Mouse (Mus musculus): ENCODE data around the gene Ythdc1. TPM values are rescaled to one million over a fixed set of nuclear protein-coding genes. Genes with fewer than 3 reads are reported as not detected.
"Not testable (repeated sequence)": the region's sequence is repeated elsewhere in the genome, so short reads cannot be mapped to it uniquely, and the experiment has no call there.

Ythdc1 gene
- polyA plus RNA-seq, 1 experiment from 2014 or later: 47.0 TPM

- not testable (repeated sequence) for H3K4me3 ChIP-seq; H3K4me2 ChIP-seq; H3K9ac ChIP-seq; H3K4me1 ChIP-seq; H3K27me3 ChIP-seq; H3K27ac ChIP-seq; H3K9me3 ChIP-seq (replicated peaks); ATAC-seq
- WGBS: 95% methylated on average over 4 of the region's 4 CpGs
- peaks cover 29% of the 10 kb centered on the region for H3K36me3 ChIP-seq (ENCODE audit: poor library complexity, severe bottlenecking)
These were observed 32.4 kb downstream of the Ythdc1 start for GRCm38 (mm10) chr5:86836378-86836777.

GRCm38 (mm10) chr5:86838110-86838509, 34.1 kb downstream of the Ythdc1 start:
- Histone ChIP-seq H3K27me3 (no peaks in the 10 kb centered on the region), H3K36me3 (ENCODE audit: poor library complexity, severe bottlenecking) (peaks cover 24% of the 10 kb centered on the region), H3K4me1 (no peaks in the 10 kb centered on the region), H3K27ac (no peak overlapping the region), H3K4me2 (no peak overlapping the region), H3K4me3 (no peak overlapping the region), H3K9ac (no peak overlapping the region), H3K9me3 (replicated peaks) (no peaks in the 10 kb centered on the region; the same call in 1 of the 2 replicates)
- no peak for ATAC-seq
- WGBS: 88% methylated on average over 1 of the region's 1 CpGs

GRCm38 (mm10) chr5:86839472-86839871, 35.5 kb downstream of the Ythdc1 start:
- H3K4me1 ChIP-seq: no peaks in the 10 kb centered on the region
- no peak overlapping the region for H3K4me3 ChIP-seq
- H3K27me3 ChIP-seq: no peaks in the 10 kb centered on the region
- H3K36me3 ChIP-seq (ENCODE audit: poor library complexity, severe bottlenecking): peaks cover 21% of the 10 kb centered on the region
- H3K27ac ChIP-seq: no peak overlapping the region
- no peak overlapping the region for H3K9ac ChIP-seq
- ATAC-seq: 0 out of 2 replicates have a peak, but pooled peaks have one; percentile 30
- H3K9me3 ChIP-seq (replicated peaks): no peaks in the 10 kb centered on the region; the same call in 1 of the 2 replicates
- 85% methylated on average over 1 of the region's 1 CpGs for WGBS
- no peak overlapping the region for H3K4me2 ChIP-seq

- Histone ChIP-seq H3K27me3 (no peaks in the 10 kb centered on the region), H3K36me3 (ENCODE audit: poor library complexity, severe bottlenecking) (peaks cover 18% of the 10 kb centered on the region), H3K9ac (no peak overlapping the region), H3K4me3 (no peak overlapping the region), H3K9me3 (replicated peaks) (no peaks in the 10 kb centered on the region; the same call in 1 of the 2 replicates), H3K27ac (no peak overlapping the region), H3K4me1 (no peaks in the 10 kb centered on the region), H3K4me2 (no peak overlapping the region)
- ATAC-seq: no peak
- 98% methylated on average over 2 of the region's 2 CpGs for WGBS
These were observed 36.2 kb downstream of the Ythdc1 start for GRCm38 (mm10) chr5:86840207-86840606.

GRCm38 (mm10) chr5:86841261-86841660, 37.2 kb downstream of the Ythdc1 start:
- not testable (repeated sequence) for H3K4me1 ChIP-seq; H3K27me3 ChIP-seq; H3K9me3 ChIP-seq (replicated peaks); H3K4me2 ChIP-seq; ATAC-seq; H3K27ac ChIP-seq; H3K9ac ChIP-seq; H3K36me3 ChIP-seq (ENCODE audit: poor library complexity, severe bottlenecking); H3K4me3 ChIP-seq

GRCm38 (mm10) chr5:86850104-86850503, 46.1 kb downstream of the Ythdc1 start:
- no peak overlapping the region for H3K9ac ChIP-seq
- no peak overlapping the region for H3K4me3 ChIP-seq
- ATAC-seq: 0 out of 2 replicates have a peak, but pooled peaks have one; percentile 53
- no peaks in the 10 kb centered on the region for H3K36me3 ChIP-seq (ENCODE audit: poor library complexity, severe bottlenecking)
- no peak overlapping the region for H3K27ac ChIP-seq
- no peaks in the 10 kb centered on the region for H3K9me3 ChIP-seq (replicated peaks)
- H3K4me2 ChIP-seq: no peak overlapping the region
- no peaks in the 10 kb centered on the region for H3K27me3 ChIP-seq
- no peaks in the 10 kb centered on the region for H3K4me1 ChIP-seq

- no peak for ATAC-seq
- Histone ChIP-seq H3K27ac (no peak overlapping the region), H3K27me3 (no peaks in the 10 kb centered on the region), H3K4me2 (no peak overlapping the region), H3K9me3 (replicated peaks) (no peaks in the 10 kb centered on the region), H3K4me3 (no peak overlapping the region), H3K36me3 (ENCODE audit: poor library complexity, severe bottlenecking) (no peaks in the 10 kb centered on the region), H3K4me1 (no peaks in the 10 kb centered on the region), H3K9ac (no peak overlapping the region)
- 47% methylated on average over 5 of the region's 5 CpGs for WGBS
These were observed 47.6 kb downstream of the Ythdc1 start for GRCm38 (mm10) chr5:86851658-86852057.

GRCm38 (mm10) chr5:86856505-86856904, 52.5 kb downstream of the Ythdc1 start:
- H3K36me3 ChIP-seq (ENCODE audit: poor library complexity, severe bottlenecking); H3K27me3 ChIP-seq; H3K4me2 ChIP-seq; H3K9ac ChIP-seq; H3K4me1 ChIP-seq; H3K27ac ChIP-seq; H3K9me3 ChIP-seq (replicated peaks); H3K4me3 ChIP-seq; ATAC-seq: not testable (repeated sequence)
- 81% methylated on average over 13 of the region's 13 CpGs for WGBS

GRCm38 (mm10) chr5:86857682-86858081, 53.7 kb downstream of the Ythdc1 start:
- WGBS: 5% methylated on average over 1 of the region's 1 CpGs
- no peak overlapping the region for H3K9ac ChIP-seq
- ATAC-seq: no peak

GRCm38 (mm10) chr5:86858336-86858735, 54.3 kb downstream of the Ythdc1 start:
- Histone ChIP-seq H3K9me3 (replicated peaks) (no peaks in the 10 kb centered on the region), H3K27me3 (no peaks in the 10 kb centered on the region), H3K4me3 (no peak overlapping the region), H3K4me1 (no peaks in the 10 kb centered on the region), H3K36me3 (ENCODE audit: poor library complexity, severe bottlenecking) (no peaks in the 10 kb centered on the region), H3K9ac (no peak overlapping the region), H3K4me2 (no peak overlapping the region), H3K27ac (no peak overlapping the region)
- WGBS: 52% methylated on average over 3 of the region's 3 CpGs
- no peak for ATAC-seq

More at GRCm38 (mm10) chr5:86857682-86858081, 53.7 kb downstream of the Ythdc1 start:
- H3K9me3 ChIP-seq (replicated peaks): no peaks in the 10 kb centered on the region
- no peaks in the 10 kb centered on the region for H3K27me3 ChIP-seq
- H3K4me1 ChIP-seq: no peaks in the 10 kb centered on the region
- no peak overlapping the region for H3K4me2 ChIP-seq
- no peak overlapping the region for H3K27ac ChIP-seq
- no peaks in the 10 kb centered on the region for H3K36me3 ChIP-seq (ENCODE audit: poor library complexity, severe bottlenecking)
- no peak overlapping the region for H3K4me3 ChIP-seq

GRCm38 (mm10) chr5:86871877-86872276, 67.9 kb downstream of the Ythdc1 start:
- ATAC-seq: no peak
- Histone ChIP-seq H3K27me3 (no peaks in the 10 kb centered on the region), H3K9me3 (replicated peaks) (no peaks in the 10 kb centered on the region), H3K4me3 (no peak overlapping the region), H3K27ac (no peak overlapping the region), H3K36me3 (ENCODE audit: poor library complexity, severe bottlenecking) (no peaks in the 10 kb centered on the region), H3K9ac (no peak overlapping the region), H3K4me2 (no peak overlapping the region), H3K4me1 (no peaks in the 10 kb centered on the region)
- 83% methylated on average over 1 of the region's 1 CpGs for WGBS
